Mouse (Mus musculus): Measurements from ENCODE around the gene Stk17b. TPM values are rescaled to one million over a fixed set of nuclear protein-coding genes. Genes with fewer than 3 reads are reported as not detected.

The Stk17b gene
- total RNA-seq (2023), result 1,012 to 1,143 TPM (median 1,080 TPM) in 4 replicates

GRCm38 (mm10) chr1:53784721-53785418, at the start of gene Stk17b:
Gene Stk17b (minus strand): TSS chr1:53785224.

GRCm38 (mm10) chr1:53706431-53707361, 78.3 kb downstream of the Stk17b start, which contains the start of gene Dnah7a:
Gene Dnah7a (minus strand): TSS chr1:53706784.

Other genes with a start within 250 kb of the Stk17b start
- not detected in 4 replicates for gene Dnah7a, start 78.4 kb downstream of the Stk17b start, total RNA-seq (2023)